Mouse (Mus musculus): ENCODE measurements around the gene Ttll5. TPM values are rescaled to one million over a fixed set of nuclear protein-coding genes. Genes with fewer than 3 reads are reported as not detected.

Gene Ttll5
- polyA plus RNA-seq, 1 experiment, result 0.79 TPM

GRCm38 (mm10) chr12:85952349-85952748 lies 127.9 kb downstream of the Ttll5 start:
- no peaks in the 10 kb centered on the region for H3K4me1 ChIP-seq (ENCODE audit: control insufficient read depth)
- TF ChIP-seq GATA1 (IDR thresholded peaks at IDR 0.05; ENCODE audit: low read length) (no peak), TAL1 (IDR thresholded peaks at IDR 0.05; ENCODE audit: low read length) (no peak)
- H3K27me3 ChIP-seq (ENCODE audit: control insufficient read depth), result no peaks in the 10 kb centered on the region
- no peaks in the 10 kb centered on the region for H3K9me3 ChIP-seq (ENCODE audit: control insufficient read depth, low read length)
- H3K4me3 ChIP-seq (replicated peaks), result no peak overlapping the region
- H3K36me3 ChIP-seq (ENCODE audit: control insufficient read depth), result peaks cover 24% of the 10 kb centered on the region

- Histone ChIP-seq H3K4me3 (replicated peaks) (no peak overlapping the region), H3K36me3 (ENCODE audit: control insufficient read depth) (peaks cover 33% of the 10 kb centered on the region), H3K9me3 (ENCODE audit: control insufficient read depth, low read length) (no peaks in the 10 kb centered on the region), H3K4me1 (ENCODE audit: control insufficient read depth) (no peaks in the 10 kb centered on the region), H3K27me3 (ENCODE audit: control insufficient read depth) (no peaks in the 10 kb centered on the region)
- no peak for TF ChIP-seq TAL1 (IDR thresholded peaks at IDR 0.05; ENCODE audit: low read length)
Measured at GRCm38 (mm10) chr12:85954167-85954566, 129.7 kb downstream of the Ttll5 start.

GRCm38 (mm10) chr12:85955062-85955461 lies 130.6 kb downstream of the Ttll5 start:
- H3K36me3 ChIP-seq (ENCODE audit: control insufficient read depth), result peaks cover 33% of the 10 kb centered on the region
- no peak overlapping the region for H3K4me3 ChIP-seq (replicated peaks)
- no peaks in the 10 kb centered on the region for H3K9me3 ChIP-seq (ENCODE audit: control insufficient read depth, low read length)
- H3K4me1 ChIP-seq (ENCODE audit: control insufficient read depth), result no peaks in the 10 kb centered on the region
- TF ChIP-seq GATA1 (IDR thresholded peaks at IDR 0.05; ENCODE audit: low read length) (no peak), TAL1 (IDR thresholded peaks at IDR 0.05; ENCODE audit: low read length) (no peak)
- H3K27me3 ChIP-seq (ENCODE audit: control insufficient read depth), result no peaks in the 10 kb centered on the region

GRCm38 (mm10) chr12:85955690-85956089 lies 131.2 kb downstream of the Ttll5 start:
- H3K9me3 ChIP-seq (ENCODE audit: control insufficient read depth, low read length), result no peaks in the 10 kb centered on the region
- H3K27me3 ChIP-seq (ENCODE audit: control insufficient read depth), result no peaks in the 10 kb centered on the region
- TF ChIP-seq GATA1 (IDR thresholded peaks at IDR 0.05; ENCODE audit: low read length), result no peak
- no peak for TF ChIP-seq TAL1 (IDR thresholded peaks at IDR 0.05; ENCODE audit: low read length)
- H3K36me3 ChIP-seq (ENCODE audit: control insufficient read depth), result peaks cover 33% of the 10 kb centered on the region
- H3K4me3 ChIP-seq (replicated peaks), result no peak overlapping the region
- no peaks in the 10 kb centered on the region for H3K4me1 ChIP-seq (ENCODE audit: control insufficient read depth)

- Histone ChIP-seq H3K9me3 (ENCODE audit: control insufficient read depth, low read length) (no peaks in the 10 kb centered on the region), H3K36me3 (ENCODE audit: control insufficient read depth) (peaks cover 33% of the 10 kb centered on the region), H3K4me3 (replicated peaks) (no peak overlapping the region), H3K4me1 (ENCODE audit: control insufficient read depth) (no peaks in the 10 kb centered on the region), H3K27me3 (ENCODE audit: control insufficient read depth) (no peaks in the 10 kb centered on the region)
- TF ChIP-seq TAL1 (IDR thresholded peaks at IDR 0.05; ENCODE audit: low read length) (no peak), GATA1 (IDR thresholded peaks at IDR 0.05; ENCODE audit: low read length) (no peak)
Measured at GRCm38 (mm10) chr12:85956251-85956650, 131.8 kb downstream of the Ttll5 start.

- Histone ChIP-seq H3K36me3 (ENCODE audit: control insufficient read depth) (peaks cover 33% of the 10 kb centered on the region), H3K4me1 (ENCODE audit: control insufficient read depth) (no peaks in the 10 kb centered on the region), H3K9me3 (ENCODE audit: control insufficient read depth, low read length) (no peaks in the 10 kb centered on the region), H3K27me3 (ENCODE audit: control insufficient read depth) (no peaks in the 10 kb centered on the region), H3K4me3 (replicated peaks) (no peak overlapping the region)
- TF ChIP-seq TAL1 (IDR thresholded peaks at IDR 0.05; ENCODE audit: low read length) (no peak), GATA1 (IDR thresholded peaks at IDR 0.05; ENCODE audit: low read length) (no peak)
Measured at GRCm38 (mm10) chr12:85958460-85958859, 134.0 kb downstream of the Ttll5 start.

- H3K4me1 ChIP-seq (ENCODE audit: control insufficient read depth), result no peaks in the 10 kb centered on the region
- H3K9me3 ChIP-seq (ENCODE audit: control insufficient read depth, low read length), result no peaks in the 10 kb centered on the region
- no peaks in the 10 kb centered on the region for H3K27me3 ChIP-seq (ENCODE audit: control insufficient read depth)
- H3K4me3 ChIP-seq (replicated peaks), result no peak overlapping the region
- no peak for TF ChIP-seq TAL1 (IDR thresholded peaks at IDR 0.05; ENCODE audit: low read length)
- TF ChIP-seq GATA1 (IDR thresholded peaks at IDR 0.05; ENCODE audit: low read length), result no peak
- H3K36me3 ChIP-seq (ENCODE audit: control insufficient read depth), result peaks cover 34% of the 10 kb centered on the region
Measured at GRCm38 (mm10) chr12:85959822-85960501, 135.5 kb downstream of the Ttll5 start.

GRCm38 (mm10) chr12:85960699-85961098 lies 136.2 kb downstream of the Ttll5 start:
- H3K36me3 ChIP-seq (ENCODE audit: control insufficient read depth), result peaks cover 34% of the 10 kb centered on the region
- TF ChIP-seq TAL1 (IDR thresholded peaks at IDR 0.05; ENCODE audit: low read length) (no peak), GATA1 (IDR thresholded peaks at IDR 0.05; ENCODE audit: low read length) (no peak)

GRCm38 (mm10) chr12:85963160-85963559 lies 138.7 kb downstream of the Ttll5 start:
- Histone ChIP-seq H3K4me3 (replicated peaks) (no peak overlapping the region), H3K36me3 (ENCODE audit: control insufficient read depth) (peaks cover 19% of the 10 kb centered on the region), H3K9me3 (ENCODE audit: control insufficient read depth, low read length) (no peaks in the 10 kb centered on the region), H3K4me1 (ENCODE audit: control insufficient read depth) (no peaks in the 10 kb centered on the region), H3K27me3 (ENCODE audit: control insufficient read depth) (no peaks in the 10 kb centered on the region)
- no peak for TF ChIP-seq GATA1 (IDR thresholded peaks at IDR 0.05; ENCODE audit: low read length)
- no peak for TF ChIP-seq TAL1 (IDR thresholded peaks at IDR 0.05; ENCODE audit: low read length)

More at GRCm38 (mm10) chr12:85960699-85961098, 136.2 kb downstream of the Ttll5 start:
- Histone ChIP-seq H3K27me3 (ENCODE audit: control insufficient read depth) (no peaks in the 10 kb centered on the region), H3K4me1 (ENCODE audit: control insufficient read depth) (no peaks in the 10 kb centered on the region), H3K4me3 (replicated peaks) (no peak overlapping the region), H3K9me3 (ENCODE audit: control insufficient read depth, low read length) (no peaks in the 10 kb centered on the region)

- H3K9me3 ChIP-seq (ENCODE audit: control insufficient read depth, low read length), result no peaks in the 10 kb centered on the region
- no peaks in the 10 kb centered on the region for H3K4me1 ChIP-seq (ENCODE audit: control insufficient read depth)
- H3K36me3 ChIP-seq (ENCODE audit: control insufficient read depth), result peaks cover 16% of the 10 kb centered on the region
- TF ChIP-seq TAL1 (IDR thresholded peaks at IDR 0.05; ENCODE audit: low read length), result no peak
- TF ChIP-seq GATA1 (IDR thresholded peaks at IDR 0.05; ENCODE audit: low read length), result no peak
- H3K27me3 ChIP-seq (ENCODE audit: control insufficient read depth), result no peaks in the 10 kb centered on the region
- H3K4me3 ChIP-seq (replicated peaks), result no peak overlapping the region
Measured at GRCm38 (mm10) chr12:85963699-85964098, 139.2 kb downstream of the Ttll5 start.

Measured in erythroblast, embryonic 14.5 days (primary cell).